Mouse (Mus musculus) hindbrain, embryonic 11.5 days (tissue): ENCODE measurements around the gene Grid1. TPM values are rescaled to one million over a fixed set of nuclear protein-coding genes. Genes with fewer than 3 reads are reported as not detected.

ENCODE experiments used
- ATAC-seq: fragments of 200-750 bp; cut with Nextera tagmentation; 2 replicates; pipeline ENCODE4 v1.8.0; 2017; ENCODE audit warnings: mild to moderate bottlenecking, moderate TSS enrichment, moderate library complexity; ENCODE audit not compliant: low FRiP score
- DNase-seq: peaks from one replicate; pipeline ENCODE4 v3.0.0-alpha.2; 2015; ENCODE audit warnings: low spot score
- H3K27ac ChIP-seq: fragments of 300-500 bp; sonication (generic); 2 replicates; pipeline ENCODE4 v1.5.1; 2014; ENCODE audit warnings: mild to moderate bottlenecking, low read depth, low read length
- H3K27me3 ChIP-seq: fragments of 300-500 bp; sonication (generic); 2 replicates; pipeline ENCODE4 v1.6.1; 2014; ENCODE audit warnings: mild to moderate bottlenecking, low read length, moderate library complexity, mixed read lengths; ENCODE audit not compliant: control insufficient read depth, insufficient read depth
- H3K36me3 ChIP-seq: fragments of 300-500 bp; sonication (generic); 2 replicates; pipeline ENCODE4 v1.6.1; 2014; ENCODE audit warnings: mild to moderate bottlenecking, low read length, moderate library complexity, mixed read lengths; ENCODE audit not compliant: control insufficient read depth, insufficient read depth
- H3K4me1 ChIP-seq: fragments of 300-500 bp; sonication (generic); replicated peaks from 2 replicates; pipeline ENCODE4 v1.6.1; 2014; ENCODE audit warnings: low read length, mixed read lengths; ENCODE audit not compliant: control insufficient read depth, insufficient read depth
- H3K4me2 ChIP-seq: fragments of 300-500 bp; sonication (generic); replicated peaks from 2 replicates; pipeline ENCODE4 v1.6.1; 2014; ENCODE audit warnings: mild to moderate bottlenecking, low read depth, low read length
- H3K4me3 ChIP-seq: fragments of 300-500 bp; sonication (generic); 2 replicates; pipeline ENCODE4 v1.5.1; 2014; ENCODE audit warnings: low read depth, low read length
- H3K9ac ChIP-seq: fragments of 300-500 bp; sonication (generic); 2 replicates; pipeline ENCODE4 v1.6.1; 2014; ENCODE audit warnings: low read depth, low read length
- H3K9me3 ChIP-seq: fragments of 300-500 bp; sonication (generic); 2 replicates; pipeline ENCODE4 v1.6.1; 2016; ENCODE audit warnings: low read length; ENCODE audit not compliant: control insufficient read depth
- WGBS: fragments of 180-500 bp; shearing (Covaris S2); extraction: QIAGEN DNeasy Blood & Tissue Kit; methylation state at CpG from one replicate; pipeline ENCODE4 v1.1.7; 2014; 5-methylcytosine and 5-hydroxymethylcytosine counted together
- polyA plus RNA-seq: library from polyadenylated mRNA; unstranded; fragments of >200 nt; fragmentation: Nextera tagmentation; extraction: Ambion mirVana; gene quantifications from 2 replicates; pipeline ENCODE4 v1.2.1, GENCODE M21; 2014

Gene Grid1
- polyA plus RNA-seq, 1 experiment from 2014 or later = 0.54 TPM

DNA sequence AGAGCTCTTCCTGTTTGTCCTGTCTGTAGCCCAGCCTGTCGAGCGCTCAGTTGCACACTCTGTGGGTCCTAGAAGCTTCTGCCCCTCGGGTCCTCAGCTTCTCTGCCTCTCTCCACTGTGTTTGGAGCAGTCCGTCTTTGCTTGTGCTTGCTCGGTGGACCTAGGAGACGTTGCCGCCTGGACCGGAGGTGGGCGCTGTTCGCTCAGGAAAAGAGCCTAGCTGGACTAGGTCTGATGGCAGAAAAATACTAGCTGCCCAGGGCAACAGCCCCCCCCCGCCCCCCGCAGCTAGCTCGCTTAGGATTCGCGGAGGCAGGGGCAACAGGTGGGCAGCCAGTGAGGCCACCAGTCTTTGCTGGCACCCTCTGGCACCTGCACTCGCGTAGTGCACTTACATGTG, 3.2 kb downstream of the Grid1 start:
- no peak overlapping the region for H3K9ac ChIP-seq
- H3K27me3 ChIP-seq = peaks cover 47% of the 10 kb centered on the region
- WGBS = 3% methylated on average over 17 of the region's 17 CpGs

DNA sequence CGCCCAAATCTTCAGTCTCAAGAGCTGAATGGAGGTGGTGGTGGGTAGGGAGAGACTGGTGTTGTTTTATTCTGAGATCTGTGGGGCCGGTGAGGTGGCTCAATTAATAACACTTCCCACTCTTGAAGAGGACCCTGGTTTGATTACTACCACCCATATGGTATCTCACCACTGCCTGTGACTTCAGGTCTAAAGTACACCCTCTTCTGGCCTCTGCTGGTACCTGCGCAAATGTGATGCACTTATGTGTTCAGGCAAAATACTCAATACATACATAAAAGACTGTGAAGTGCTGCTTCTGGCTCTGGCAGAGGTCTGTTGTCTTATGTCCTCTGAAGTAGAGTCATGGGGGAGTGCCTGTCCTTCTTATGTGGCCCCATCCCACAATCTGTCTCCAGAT, 4.3 kb downstream of the Grid1 start:
- H3K27me3 ChIP-seq = peaks cover 37% of the 10 kb centered on the region
- H3K4me3 ChIP-seq = no peak overlapping the region
- H3K36me3 ChIP-seq = no peaks in the 10 kb centered on the region
- WGBS = 75% methylated on average over 3 of the region's 3 CpGs
- ATAC-seq = no peak
- H3K27ac ChIP-seq = no peak overlapping the region
- no peak overlapping the region for H3K9ac ChIP-seq
- no peak overlapping the region for H3K4me2 ChIP-seq
- peaks cover 7% of the 10 kb centered on the region for H3K4me1 ChIP-seq
- no peak for DNase-seq
- no peaks in the 10 kb centered on the region for H3K9me3 ChIP-seq

More for the DNA sequence above, 3.2 kb downstream of the Grid1 start:
- H3K36me3 ChIP-seq = no peaks in the 10 kb centered on the region
- no peak overlapping the region for H3K27ac ChIP-seq
- peak overlapping the region; percentile 46 for H3K4me2 ChIP-seq
- peak; percentile 78 for DNase-seq
- H3K9me3 ChIP-seq = no peaks in the 10 kb centered on the region
- ATAC-seq = peak; percentile 30
- peaks cover 7% of the 10 kb centered on the region for H3K4me1 ChIP-seq
- peak overlapping the region; percentile 19; the same call in 1 of the 2 replicates for H3K4me3 ChIP-seq

DNA sequence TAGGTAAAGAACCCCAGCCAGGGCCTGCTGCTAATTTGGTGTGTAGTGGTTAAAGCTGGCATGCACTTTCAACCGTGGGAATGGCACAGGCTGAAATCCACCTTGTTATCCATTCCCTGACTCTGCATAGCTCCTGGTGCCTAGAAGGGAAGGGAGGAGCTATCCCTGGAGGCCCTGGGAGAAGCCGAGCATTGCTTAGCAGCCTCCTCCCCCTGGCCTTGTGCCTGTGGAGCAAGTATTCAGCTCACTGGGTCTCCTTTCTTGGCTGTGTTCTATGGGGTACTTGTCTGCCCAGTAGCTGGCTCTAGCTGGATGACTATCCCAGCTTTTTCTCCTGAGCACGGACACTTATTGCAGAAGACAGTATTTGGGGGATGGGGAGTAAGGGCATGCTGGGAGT, 6.0 kb downstream of the Grid1 start:
- Histone ChIP-seq H3K4me1 (peaks cover 5% of the 10 kb centered on the region), H3K9me3 (no peaks in the 10 kb centered on the region), H3K27me3 (peaks cover 26% of the 10 kb centered on the region), H3K4me2 (no peak overlapping the region), H3K36me3 (no peaks in the 10 kb centered on the region), H3K27ac (no peak overlapping the region), H3K9ac (no peak overlapping the region), H3K4me3 (no peak overlapping the region)
- WGBS = 17% methylated on average over 3 of the region's 3 CpGs
- DNase-seq (no peak), ATAC-seq (no peak)

DNA sequence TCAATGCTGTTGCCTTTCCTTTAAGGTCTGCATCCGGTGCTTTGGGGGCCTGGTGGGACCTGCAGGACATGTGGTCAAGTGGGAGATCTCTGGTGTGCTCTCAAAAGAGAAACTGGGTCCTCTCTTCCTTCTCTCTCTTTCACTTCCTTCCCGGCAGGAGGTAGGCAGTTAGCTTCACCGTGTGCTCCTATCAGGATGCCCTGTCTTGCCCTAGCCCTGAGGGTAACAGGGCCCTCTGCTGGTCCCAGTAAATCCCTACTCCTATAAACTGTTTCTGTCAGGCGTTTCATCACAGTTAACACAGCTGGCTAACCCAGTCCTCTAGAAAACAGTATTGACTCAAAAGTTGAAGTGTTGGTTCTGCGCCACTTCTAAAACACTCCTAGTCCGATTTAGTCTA, 9.9 kb downstream of the Grid1 start:
- 69% methylated on average over 6 of the region's 6 CpGs for WGBS
- no peak overlapping the region for H3K4me2 ChIP-seq

DNA sequence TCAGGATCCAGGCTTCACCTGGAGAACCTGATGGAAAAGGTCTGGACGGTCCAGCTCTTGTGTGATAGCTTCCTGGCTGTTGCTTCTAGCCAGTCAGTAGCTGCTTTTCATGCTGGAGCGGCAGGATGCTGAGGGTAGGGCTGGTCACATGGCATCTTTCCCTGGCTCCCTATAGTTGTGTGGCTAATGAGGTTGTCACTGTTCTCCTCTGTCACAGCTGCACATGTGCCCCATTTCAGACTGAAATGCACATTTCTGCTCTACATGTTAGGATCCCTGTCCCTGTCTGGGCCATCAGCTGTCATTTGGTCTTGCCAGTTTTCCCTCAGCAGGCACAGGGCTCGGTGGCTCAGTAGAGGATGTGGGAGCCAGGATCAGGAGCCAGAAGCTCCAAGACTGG, 17.2 kb downstream of the Grid1 start:
- Histone ChIP-seq H3K36me3 (no peaks in the 10 kb centered on the region), H3K4me1 (no peaks in the 10 kb centered on the region), H3K4me2 (no peak overlapping the region), H3K27ac (no peak overlapping the region), H3K9ac (no peak overlapping the region), H3K9me3 (no peaks in the 10 kb centered on the region), H3K4me3 (no peak overlapping the region), H3K27me3 (no peaks in the 10 kb centered on the region)
- ATAC-seq (no peak), DNase-seq (no peak)
- WGBS = 82% methylated on average over 3 of the region's 3 CpGs

More for the DNA sequence above, 9.9 kb downstream of the Grid1 start:
- ATAC-seq = no peak
- Histone ChIP-seq H3K4me1 (no peaks in the 10 kb centered on the region), H3K27me3 (no peaks in the 10 kb centered on the region), H3K4me3 (no peak overlapping the region), H3K9ac (no peak overlapping the region), H3K36me3 (no peaks in the 10 kb centered on the region), H3K9me3 (no peaks in the 10 kb centered on the region), H3K27ac (no peak overlapping the region)
- DNase-seq = no peak

DNA sequence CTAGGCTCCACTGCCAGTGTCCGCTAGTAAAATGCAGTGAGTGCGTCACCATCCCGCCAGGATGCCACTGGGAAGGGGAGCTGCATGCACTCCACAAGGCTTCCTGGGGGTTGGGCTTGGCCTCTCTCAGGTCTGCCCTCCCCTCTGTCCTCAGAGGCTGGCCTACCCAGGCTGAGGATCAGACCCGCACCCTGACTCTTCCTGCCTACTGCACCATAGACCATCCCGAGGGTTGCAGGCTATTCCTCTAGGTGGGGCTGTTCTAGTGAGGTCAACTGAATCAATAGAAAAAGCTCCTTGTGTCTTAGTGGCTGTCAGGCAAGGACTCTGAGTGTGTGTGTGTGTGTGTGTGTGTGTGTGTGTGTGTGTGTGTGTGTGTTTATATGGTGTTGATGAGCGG, 19.1 kb downstream of the Grid1 start:
- Histone ChIP-seq H3K9me3 (no peaks in the 10 kb centered on the region), H3K36me3 (no peaks in the 10 kb centered on the region), H3K4me2 (no peak overlapping the region), H3K9ac (no peak overlapping the region), H3K4me1 (no peaks in the 10 kb centered on the region), H3K27ac (no peak overlapping the region), H3K27me3 (no peaks in the 10 kb centered on the region), H3K4me3 (no peak overlapping the region)
- ATAC-seq = no peak
- no peak for DNase-seq
- 67% methylated on average over 6 of the region's 6 CpGs for WGBS

DNA sequence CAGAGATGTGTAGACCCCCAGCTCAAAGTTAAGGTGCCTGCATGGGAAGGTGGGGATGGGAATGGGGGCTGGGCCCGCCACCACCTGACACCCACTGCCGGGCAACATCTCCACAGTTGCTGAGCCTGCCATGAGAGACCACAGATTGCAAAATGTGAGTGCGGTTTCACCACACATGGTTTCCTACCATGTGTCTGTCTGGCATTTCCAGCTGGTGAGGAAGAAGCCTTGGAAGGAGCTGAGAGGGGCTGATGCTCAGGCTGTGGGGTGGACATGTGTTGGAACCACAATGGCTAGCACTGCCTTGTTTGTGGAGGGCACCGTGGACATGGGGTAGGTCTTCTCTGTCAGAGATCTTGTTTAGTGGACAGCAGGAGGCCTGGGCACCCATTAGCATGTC, 20.0 kb downstream of the Grid1 start:
- 89% methylated on average over 4 of the region's 4 CpGs for WGBS
- Histone ChIP-seq H3K27me3 (no peaks in the 10 kb centered on the region), H3K4me3 (no peak overlapping the region), H3K9ac (no peak overlapping the region), H3K9me3 (no peaks in the 10 kb centered on the region), H3K4me1 (no peaks in the 10 kb centered on the region), H3K36me3 (no peaks in the 10 kb centered on the region), H3K4me2 (no peak overlapping the region), H3K27ac (no peak overlapping the region)
- ATAC-seq = no peak
- no peak for DNase-seq

DNA sequence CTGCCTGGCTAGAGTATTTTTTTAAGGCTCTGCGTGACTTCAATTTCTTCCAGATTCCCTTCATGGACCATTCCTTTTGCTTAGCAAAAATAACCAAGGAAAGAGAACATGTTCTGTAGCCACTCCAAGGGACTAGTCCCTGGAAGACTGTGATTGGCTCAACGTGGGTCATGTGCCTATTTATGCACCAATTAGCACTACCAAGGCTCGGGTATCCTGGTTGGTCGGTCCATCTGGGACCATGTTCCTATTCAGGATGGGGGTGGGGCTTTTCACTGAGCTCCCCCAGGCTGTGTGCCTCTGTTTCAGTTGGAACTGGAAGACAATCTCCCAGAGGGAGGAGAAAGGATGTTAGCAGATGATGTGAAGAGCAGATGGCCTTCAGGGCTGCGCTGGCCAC, 23.7 kb downstream of the Grid1 start:
- no peak overlapping the region for H3K27ac ChIP-seq
- WGBS = 79% methylated on average over 5 of the region's 5 CpGs
- H3K9ac ChIP-seq = no peak overlapping the region
- ATAC-seq = no peak
- H3K4me3 ChIP-seq = no peak overlapping the region
- no peaks in the 10 kb centered on the region for H3K27me3 ChIP-seq
- H3K4me1 ChIP-seq = no peaks in the 10 kb centered on the region
- no peak for DNase-seq
- H3K4me2 ChIP-seq = no peak overlapping the region
- H3K36me3 ChIP-seq = no peaks in the 10 kb centered on the region
- no peaks in the 10 kb centered on the region for H3K9me3 ChIP-seq

DNA sequence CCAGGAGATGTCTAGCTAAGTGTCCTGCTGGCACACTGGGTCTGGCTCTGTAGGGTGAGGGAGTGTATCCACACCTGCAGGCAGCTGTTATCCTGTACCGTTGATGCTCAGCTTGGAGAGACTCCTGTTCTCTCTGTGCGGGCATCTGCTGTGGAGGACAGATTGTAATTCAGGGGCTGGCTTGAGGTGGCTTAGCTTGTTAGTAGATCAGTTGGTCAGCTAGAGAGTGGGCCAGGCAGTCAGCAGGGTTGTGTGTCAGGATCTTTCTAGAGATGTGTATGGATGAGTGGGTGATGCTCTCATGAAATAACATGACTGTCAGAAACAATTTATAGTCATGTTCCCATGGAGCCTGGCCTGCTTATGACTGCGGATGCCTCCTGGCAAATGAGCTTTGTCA, 24.3 kb downstream of the Grid1 start:
- H3K4me3 ChIP-seq = no peak overlapping the region
- no peaks in the 10 kb centered on the region for H3K27me3 ChIP-seq
- H3K36me3 ChIP-seq = no peaks in the 10 kb centered on the region
- no peaks in the 10 kb centered on the region for H3K9me3 ChIP-seq
- no peak overlapping the region for H3K4me2 ChIP-seq
- H3K9ac ChIP-seq = no peak overlapping the region
- no peak overlapping the region for H3K27ac ChIP-seq
- ATAC-seq (no peak), DNase-seq (no peak)
- no peaks in the 10 kb centered on the region for H3K4me1 ChIP-seq
- 86% methylated on average over 3 of the region's 3 CpGs for WGBS
